Mouse (Mus musculus) liver, embryonic 13.5 days (tissue): ENCODE results near the gene Cd55b. TPM values are rescaled to one million over a fixed set of nuclear protein-coding genes. Genes with fewer than 3 reads are reported as not detected.
"Not testable (repeated sequence)": the region's sequence is repeated elsewhere in the genome, so short reads cannot be mapped to it uniquely, and the experiment has no call there.

Experiments
- ATAC-seq: fragments of 200-750 bp; cut with Nextera tagmentation; 2 replicates; pipeline ENCODE4 v1.8.0; 2017; ENCODE audit warnings: low read depth, mild to moderate bottlenecking, moderate number of reproducible peaks, moderate library complexity
- DNase-seq: peaks from one replicate; pipeline ENCODE4 v3.0.0; 2022
- H3K27ac ChIP-seq: fragments of 300-500 bp; sonication (generic); 2 replicates; pipeline ENCODE4 v1.5.1; 2015; ENCODE audit warnings: moderate library complexity, mild to moderate bottlenecking, inconsistent platforms
- H3K27me3 ChIP-seq: fragments of 300-500 bp; sonication (generic); 2 replicates; pipeline ENCODE4 v1.6.1; 2015; ENCODE audit warnings: mild to moderate bottlenecking, inconsistent platforms
- H3K36me3 ChIP-seq: fragments of 300-500 bp; sonication (generic); 2 replicates; pipeline ENCODE4 v1.6.1; 2015; ENCODE audit warnings: mild to moderate bottlenecking, inconsistent platforms
- H3K4me1 ChIP-seq: fragments of 300-500 bp; sonication (generic); replicated peaks from 2 replicates; pipeline ENCODE4 v1.6.1; 2015; ENCODE audit warnings: inconsistent platforms
- H3K4me2 ChIP-seq: fragments of 300-500 bp; sonication (generic); 2 replicates; pipeline ENCODE4 v1.6.1; 2015; ENCODE audit warnings: inconsistent platforms, mild to moderate bottlenecking, moderate library complexity
- H3K4me3 ChIP-seq: fragments of 300-500 bp; sonication (generic); replicated peaks from 2 replicates; pipeline ENCODE4 v1.5.1; 2015; ENCODE audit warnings: mild to moderate bottlenecking, inconsistent platforms
- H3K9ac ChIP-seq: fragments of 300-500 bp; sonication (generic); 2 replicates; pipeline ENCODE4 v1.6.1; 2015; ENCODE audit warnings: mild to moderate bottlenecking, inconsistent platforms
- H3K9me3 ChIP-seq: fragments of 300-500 bp; sonication (generic); replicated peaks from 2 replicates; pipeline ENCODE4 v1.6.1; 2016; ENCODE audit warnings: inconsistent platforms
- WGBS: fragments of 180-500 bp; shearing (Covaris S2); methylation state at CpG from one replicate; pipeline ENCODE4 v1.1.7; 2015; ENCODE audit not compliant: insufficient replicate concordance; 5-methylcytosine and 5-hydroxymethylcytosine counted together
- polyA plus RNA-seq: library from polyadenylated mRNA; unstranded; fragments of >200 nt; fragmentation: Nextera tagmentation; extraction: Ambion mirVana; gene quantifications from 2 replicates; pipeline ENCODE4 v1.2.1, GENCODE M21; 2015

Gene Cd55b
- polyA plus RNA-seq, 1 experiment from 2014 or later, result not detected

GRCm38 (mm10) chr1:130422033-130422432 lies 776 bp downstream of the Cd55b start:
- not testable (repeated sequence) for DNase-seq

GRCm38 (mm10) chr1:130397109-130397508 lies 25.7 kb downstream of the Cd55b start:
- DNase-seq, H3K4me1 ChIP-seq, H3K9ac ChIP-seq, H3K4me3 ChIP-seq, H3K27ac ChIP-seq, H3K36me3 ChIP-seq, H3K27me3 ChIP-seq, H3K4me2 ChIP-seq, ATAC-seq, H3K9me3 ChIP-seq: not testable (repeated sequence)

More at GRCm38 (mm10) chr1:130422033-130422432, 776 bp downstream of the Cd55b start:
- H3K27me3 ChIP-seq, H3K4me2 ChIP-seq, H3K36me3 ChIP-seq, H3K9me3 ChIP-seq, H3K27ac ChIP-seq, H3K9ac ChIP-seq, H3K4me3 ChIP-seq, ATAC-seq, H3K4me1 ChIP-seq: not testable (repeated sequence)
- no CpG with 5 or more reads among the region's 6 CpGs for WGBS

- H3K36me3 ChIP-seq, DNase-seq, H3K9me3 ChIP-seq, H3K4me2 ChIP-seq, ATAC-seq, H3K27ac ChIP-seq, H3K27me3 ChIP-seq, H3K9ac ChIP-seq, H3K4me1 ChIP-seq, H3K4me3 ChIP-seq: not testable (repeated sequence)
These were observed 35.5 kb downstream of the Cd55b start for GRCm38 (mm10) chr1:130387282-130387681.

- Histone ChIP-seq H3K27me3 (no peaks in the 10 kb centered on the region), H3K36me3 (no peaks in the 10 kb centered on the region), H3K27ac (no peak overlapping the region), H3K4me2 (no peak overlapping the region), H3K4me1 (peaks cover 23% of the 10 kb centered on the region), H3K4me3 (no peak overlapping the region), H3K9me3 (no peaks in the 10 kb centered on the region), H3K9ac (no peak overlapping the region)
- ATAC-seq, result peak; percentile 18
- no peak for DNase-seq
- 64% methylated on average over 14 of the region's 14 CpGs for WGBS
These were observed 44.9 kb downstream of the Cd55b start for GRCm38 (mm10) chr1:130377726-130378429.

- 23% methylated on average over 3 of the region's 3 CpGs for WGBS
- no peak overlapping the region for H3K4me3 ChIP-seq
- no peak overlapping the region for H3K9ac ChIP-seq
- peak overlapping the region; percentile 65 for H3K27ac ChIP-seq
- H3K4me1 ChIP-seq, result peaks cover 28% of the 10 kb centered on the region
- DNase-seq (peak; percentile 50), ATAC-seq (peak; percentile 90)
- H3K4me2 ChIP-seq, result peak overlapping the region; percentile 23
- no peaks in the 10 kb centered on the region for H3K36me3 ChIP-seq
- no peaks in the 10 kb centered on the region for H3K27me3 ChIP-seq
- H3K9me3 ChIP-seq, result no peaks in the 10 kb centered on the region
These were observed 48.5 kb downstream of the Cd55b start for GRCm38 (mm10) chr1:130374173-130374785.

- no peak for DNase-seq
- Histone ChIP-seq H3K4me1 (peaks cover 28% of the 10 kb centered on the region), H3K9me3 (no peaks in the 10 kb centered on the region), H3K9ac (0 out of 2 replicates have a peak overlapping the region, but pooled peaks have one; percentile 11), H3K4me2 (peak overlapping the region; percentile 23; the same call in 1 of the 2 replicates), H3K27ac (peak overlapping the region; percentile 65), H3K4me3 (no peak overlapping the region), H3K36me3 (no peaks in the 10 kb centered on the region), H3K27me3 (no peaks in the 10 kb centered on the region)
- ATAC-seq, result peak; percentile 44
- WGBS, result 17% methylated on average over 2 of the region's 2 CpGs
These were observed 49.3 kb downstream of the Cd55b start for GRCm38 (mm10) chr1:130373398-130374083.

GRCm38 (mm10) chr1:130371895-130372528 lies 50.8 kb downstream of the Cd55b start:
- 30% methylated on average over 7 of the region's 7 CpGs for WGBS
- Histone ChIP-seq H3K9ac (no peak overlapping the region), H3K9me3 (no peaks in the 10 kb centered on the region), H3K4me1 (peaks cover 28% of the 10 kb centered on the region), H3K4me2 (no peak overlapping the region), H3K27ac (no peak overlapping the region), H3K36me3 (no peaks in the 10 kb centered on the region), H3K4me3 (no peak overlapping the region), H3K27me3 (no peaks in the 10 kb centered on the region)
- ATAC-seq, result no peak
- peak; percentile 22 for DNase-seq

- Histone ChIP-seq H3K36me3 (no peaks in the 10 kb centered on the region), H3K4me3 (no peak overlapping the region), H3K9me3 (no peaks in the 10 kb centered on the region), H3K4me2 (no peak overlapping the region), H3K4me1 (peaks cover 28% of the 10 kb centered on the region), H3K27me3 (no peaks in the 10 kb centered on the region), H3K9ac (no peak overlapping the region), H3K27ac (no peak overlapping the region)
- DNase-seq (no peak), ATAC-seq (no peak)
- 85% methylated on average over 5 of the region's 5 CpGs for WGBS
These were observed 51.5 kb downstream of the Cd55b start for GRCm38 (mm10) chr1:130371291-130371690.

GRCm38 (mm10) chr1:130350077-130350635 lies 72.7 kb downstream of the Cd55b start:
- Histone ChIP-seq H3K27ac (no peak overlapping the region), H3K9ac (no peak overlapping the region), H3K4me1 (no peaks in the 10 kb centered on the region), H3K4me3 (no peak overlapping the region), H3K36me3 (no peaks in the 10 kb centered on the region), H3K4me2 (no peak overlapping the region), H3K9me3 (no peaks in the 10 kb centered on the region), H3K27me3 (no peaks in the 10 kb centered on the region)
- WGBS, result 0% methylated on average over 1 of the region's 1 CpGs
- ATAC-seq (no peak), DNase-seq (no peak)

- Histone ChIP-seq H3K9me3 (no peaks in the 10 kb centered on the region), H3K27me3 (no peaks in the 10 kb centered on the region), H3K9ac (no peak overlapping the region), H3K4me1 (peaks cover 5% of the 10 kb centered on the region; the same call in 1 of the 2 replicates), H3K27ac (no peak overlapping the region), H3K4me2 (no peak overlapping the region), H3K4me3 (no peak overlapping the region), H3K36me3 (no peaks in the 10 kb centered on the region)
- DNase-seq (no peak), ATAC-seq (peak; percentile 55; the same call in 1 of the 2 replicates)
- 35% methylated on average over 9 of the region's 9 CpGs for whole genome bisulfite sequencing
These were observed 80.4 kb downstream of the Cd55b start for GRCm38 (mm10) chr1:130342429-130342828.
